Mouse (Mus musculus) stomach, postnatal 0 days (tissue): ENCODE data around the gene Fgf22. TPM values are rescaled to one million over a fixed set of nuclear protein-coding genes. Genes with fewer than 3 reads are reported as not detected.

Source experiments
- ATAC-seq: fragments of 200-750 bp; cut with Nextera tagmentation; 2 replicates; pipeline ENCODE4 v1.8.0; 2017; ENCODE audit not compliant: low FRiP score, low TSS enrichment
- DNase-seq: peaks from one replicate; pipeline ENCODE4 v3.0.0-alpha.2; 2016; ENCODE audit warnings: low spot score
- H3K27ac ChIP-seq: fragments of 300-500 bp; sonication (generic); replicated peaks from 2 replicates; pipeline ENCODE4 v1.5.1; 2014; ENCODE audit warnings: mild to moderate bottlenecking, control low read depth
- H3K27me3 ChIP-seq: fragments of 300-500 bp; sonication (generic); 2 replicates; pipeline ENCODE4 v1.6.1; 2014; ENCODE audit warnings: low read length; ENCODE audit not compliant: control insufficient read depth, insufficient read depth
- H3K36me3 ChIP-seq: fragments of 300-500 bp; sonication (generic); 2 replicates; pipeline ENCODE4 v1.6.1; 2014; ENCODE audit warnings: low read length, mixed read lengths; ENCODE audit not compliant: control insufficient read depth, insufficient read depth
- H3K4me1 ChIP-seq: fragments of 300-500 bp; sonication (generic); replicated peaks from 2 replicates; pipeline ENCODE4 v1.6.1; 2014; ENCODE audit warnings: antibody characterized with exemption; ENCODE audit not compliant: control insufficient read depth, insufficient read depth
- H3K4me2 ChIP-seq: fragments of 300-500 bp; sonication (generic); replicated peaks from 2 replicates; pipeline ENCODE4 v1.6.1; 2014; ENCODE audit warnings: low read depth, mild to moderate bottlenecking, control low read depth, moderate library complexity
- H3K4me3 ChIP-seq: fragments of 300-500 bp; sonication (generic); 2 replicates; pipeline ENCODE4 v1.5.1; 2014; ENCODE audit warnings: low read depth, low read length, control low read depth
- H3K9ac ChIP-seq: fragments of 300-500 bp; sonication (generic); 2 replicates; pipeline ENCODE4 v1.6.1; 2014; ENCODE audit warnings: mild to moderate bottlenecking, low read length, control low read depth, mixed read lengths
- H3K9me3 ChIP-seq: fragments of 300-500 bp; sonication (generic); 2 replicates; pipeline ENCODE4 v1.6.1; 2016; ENCODE audit warnings: low read length; ENCODE audit not compliant: control insufficient read depth
- CTCF ChIP-seq: IDR thresholded peaks from 2 replicates; pipeline ENCODE4 v1.5.1; 2016; ENCODE audit warnings: antibody characterized with exemption, low read depth, mild to moderate bottlenecking, moderate library complexity
- EP300 ChIP-seq: optimal IDR thresholded peaks from 2 replicates; pipeline ENCODE3; 2016; ENCODE audit warnings: antibody characterized with exemption
- WGBS: fragments of 180-500 bp; shearing (Covaris S2); extraction: QIAGEN DNeasy Blood & Tissue Kit; methylation state at CpG from one replicate; pipeline ENCODE4 v1.1.7; 2014; 5-methylcytosine and 5-hydroxymethylcytosine counted together
- polyA plus RNA-seq: library from polyadenylated mRNA; unstranded; fragments of >200 nt; fragmentation: Nextera tagmentation; extraction: Ambion mirVana; gene quantifications from 2 replicates; pipeline ENCODE4 v1.2.1, GENCODE M21; 2015

The Fgf22 gene
- polyA plus RNA-seq, 1 experiment from 2014 or later = 13.5 TPM

- 87% methylated on average over 21 of the region's 21 CpGs for WGBS
- Histone ChIP-seq H3K9ac (no peak overlapping the region; the same call in 1 of the 2 replicates), H3K9me3 (no peaks in the 10 kb centered on the region), H3K4me1 (peaks cover 8% of the 10 kb centered on the region), H3K4me2 (no peak overlapping the region), H3K4me3 (no peak overlapping the region), H3K36me3 (peaks cover 14% of the 10 kb centered on the region), H3K27ac (no peak overlapping the region), H3K27me3 (no peaks in the 10 kb centered on the region)
- ATAC-seq (no peak), DNase-seq (no peak)
- TF ChIP-seq CTCF (no peak), EP300 (no peak)
Measured at GRCm38 (mm10) chr10:79708668-79709067, 46.2 kb upstream of the Fgf22 start.

GRCm38 (mm10) chr10:79709307-79709706 is 45.6 kb upstream of the Fgf22 start:
- WGBS = 60% methylated on average over 7 of the region's 7 CpGs
- TF ChIP-seq EP300 = no peak
- TF ChIP-seq CTCF = no peak
- H3K9ac ChIP-seq = no peak overlapping the region
- no peak for DNase-seq
- no peak overlapping the region for H3K27ac ChIP-seq
- no peaks in the 10 kb centered on the region for H3K27me3 ChIP-seq
- H3K36me3 ChIP-seq = peaks cover 14% of the 10 kb centered on the region
- no peak overlapping the region for H3K4me2 ChIP-seq
- peaks cover 8% of the 10 kb centered on the region for H3K4me1 ChIP-seq
- H3K4me3 ChIP-seq = no peak overlapping the region
- H3K9me3 ChIP-seq = no peaks in the 10 kb centered on the region
- no peak for ATAC-seq

- no peak for DNase-seq
- WGBS = 80% methylated on average over 1 of the region's 1 CpGs
- Histone ChIP-seq H3K36me3 (peaks cover 14% of the 10 kb centered on the region), H3K27ac (no peak overlapping the region), H3K9me3 (no peaks in the 10 kb centered on the region), H3K27me3 (peaks cover 2% of the 10 kb centered on the region; the same call in 1 of the 2 replicates), H3K4me2 (no peak overlapping the region), H3K4me1 (no peaks in the 10 kb centered on the region; the same call in 1 of the 2 replicates), H3K4me3 (no peak overlapping the region), H3K9ac (no peak overlapping the region)
- ATAC-seq = peak; percentile 4
- TF ChIP-seq CTCF (peak; percentile 56), EP300 (no peak)
Measured at GRCm38 (mm10) chr10:79712029-79712428, 42.8 kb upstream of the Fgf22 start.

GRCm38 (mm10) chr10:79712499-79713126 is 42.3 kb upstream of the Fgf22 start:
- WGBS = 20% methylated on average over 4 of the region's 6 CpGs
- ATAC-seq (peak; percentile 73), DNase-seq (peak; percentile 92)
- TF ChIP-seq CTCF = peak; percentile 85
- no peak for TF ChIP-seq EP300
- Histone ChIP-seq H3K4me1 (0 out of 2 replicates have a peak, but pooled peaks cover 2% of the 10 kb centered on the region), H3K36me3 (peaks cover 14% of the 10 kb centered on the region), H3K27ac (no peak overlapping the region), H3K4me2 (no peak overlapping the region), H3K27me3 (peaks cover 6% of the 10 kb centered on the region; the same call in 1 of the 2 replicates), H3K9me3 (no peaks in the 10 kb centered on the region), H3K4me3 (no peak overlapping the region), H3K9ac (no peak overlapping the region)

- Histone ChIP-seq H3K36me3 (peaks cover 14% of the 10 kb centered on the region), H3K27me3 (peaks cover 6% of the 10 kb centered on the region; the same call in 1 of the 2 replicates), H3K9ac (no peak overlapping the region), H3K4me2 (no peak overlapping the region), H3K9me3 (no peaks in the 10 kb centered on the region), H3K4me3 (no peak overlapping the region), H3K27ac (no peak overlapping the region), H3K4me1 (0 out of 2 replicates have a peak, but pooled peaks cover 2% of the 10 kb centered on the region)
- ATAC-seq (no peak), DNase-seq (no peak)
- TF ChIP-seq EP300 (no peak), CTCF (no peak)
- 18% methylated on average over 1 of the region's 1 CpGs for WGBS
Measured at GRCm38 (mm10) chr10:79713163-79713562, 41.7 kb upstream of the Fgf22 start.

GRCm38 (mm10) chr10:79714996-79715395 is 39.9 kb upstream of the Fgf22 start:
- Histone ChIP-seq H3K9me3 (no peaks in the 10 kb centered on the region), H3K4me3 (no peak overlapping the region), H3K27ac (no peak overlapping the region), H3K4me2 (no peak overlapping the region), H3K27me3 (peaks cover 6% of the 10 kb centered on the region; the same call in 1 of the 2 replicates), H3K36me3 (peaks cover 9% of the 10 kb centered on the region), H3K9ac (no peak overlapping the region), H3K4me1 (0 out of 2 replicates have a peak, but pooled peaks cover 2% of the 10 kb centered on the region)
- ATAC-seq (no peak), DNase-seq (no peak)
- TF ChIP-seq CTCF = no peak
- 68% methylated on average over 4 of the region's 4 CpGs for WGBS
